Mouse (Mus musculus) testis, adult 2 months (tissue): ENCODE data around the gene Ube2g1.

Experiments used
- CTCF ChIP-seq: fragments of 200-500 bp; IDR thresholded peaks from 2 replicates; pipeline ENCODE4 v1.5.1; 2012; ENCODE audit warnings: low read depth, mild to moderate bottlenecking, inconsistent platforms, low read length, moderate library complexity; ENCODE audit not compliant: control insufficient read depth, insufficient read depth, insufficient replicate concordance
- POLR2A ChIP-seq: fragments of 200-500 bp; IDR thresholded peaks from 2 replicates; pipeline ENCODE4 v1.6.1; 2012; ENCODE audit warnings: low read depth, mild to moderate bottlenecking, inconsistent platforms, low read length, moderate library complexity; ENCODE audit not compliant: control insufficient read depth

- TF ChIP-seq CTCF: no peak
- no peak for TF ChIP-seq POLR2A
These were observed 9.3 kb upstream of the Ube2g1 start for GRCm38 (mm10) chr11:72597780-72598179.
